Mouse (Mus musculus) CD4-positive, CD25-positive, alpha-beta regulatory T cell, adult 2 months (primary cell): ENCODE measurements around the gene Trim27.
A peak's percentile ranks its signal among the peaks of the same experiment; 100 is the strongest.

Experiments
- DNase-seq: peaks from one replicate; pipeline ENCODE4 v3.0.0-alpha.2; 2012; ENCODE audit warnings: low read depth, low spot score

Gene Trim27

GRCm38 (mm10) chr13:21221656-21222462 is 42.6 kb downstream of the Trim27 start:
- DNase-seq = no peak

DNA sequence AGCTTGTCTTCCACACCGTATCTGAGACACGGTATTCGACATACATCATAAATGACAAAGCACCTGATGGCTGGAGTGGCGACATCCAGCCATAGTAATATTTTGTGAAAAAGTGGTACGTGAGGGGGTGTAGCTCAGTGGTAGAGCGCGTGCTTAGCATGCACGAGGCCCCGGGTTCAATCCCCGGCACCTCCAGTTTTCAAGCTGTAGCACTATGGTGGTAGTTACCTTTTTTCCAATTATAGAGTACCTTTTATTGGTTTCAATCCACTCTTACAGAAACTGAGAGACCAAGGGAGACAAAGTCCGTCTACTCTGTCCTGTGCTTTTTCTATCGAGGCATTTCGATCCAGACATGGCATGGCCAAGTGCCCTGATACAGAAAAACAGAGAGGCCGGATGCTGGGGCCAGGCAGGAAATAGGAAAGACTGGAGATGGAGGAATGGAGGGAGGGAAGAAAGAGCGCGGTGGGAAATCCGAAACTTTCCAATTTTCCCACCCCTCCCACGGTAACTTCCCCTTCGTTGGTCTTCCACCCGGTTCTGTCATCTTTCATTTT is 43.3 kb downstream of the Trim27 start:
- peak; percentile 81 for DNase-seq

DNA sequence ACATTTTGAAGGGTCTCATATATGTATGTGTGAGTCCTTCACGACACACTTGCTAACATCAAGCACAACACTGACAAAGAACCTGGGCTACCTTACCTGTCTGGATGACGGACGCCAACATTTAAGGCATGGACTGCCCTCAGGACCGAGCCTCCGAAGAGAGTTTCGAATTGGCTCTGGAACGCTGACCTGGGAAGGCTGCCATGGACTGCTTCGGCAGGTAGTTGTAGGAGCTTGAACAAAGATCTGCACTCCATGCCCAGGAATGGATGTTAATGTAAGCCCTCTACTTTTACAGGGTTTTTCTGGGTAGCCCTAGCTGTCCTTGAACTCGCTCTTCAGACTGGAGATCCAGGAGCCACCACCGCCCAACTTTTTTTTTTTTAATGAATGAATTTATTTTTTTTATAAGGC is 44.0 kb downstream of the Trim27 start:
- no peak for DNase-seq

GRCm38 (mm10) chr13:21224376-21224775 is 45.1 kb downstream of the Trim27 start:
- no peak for DNase-seq

DNA sequence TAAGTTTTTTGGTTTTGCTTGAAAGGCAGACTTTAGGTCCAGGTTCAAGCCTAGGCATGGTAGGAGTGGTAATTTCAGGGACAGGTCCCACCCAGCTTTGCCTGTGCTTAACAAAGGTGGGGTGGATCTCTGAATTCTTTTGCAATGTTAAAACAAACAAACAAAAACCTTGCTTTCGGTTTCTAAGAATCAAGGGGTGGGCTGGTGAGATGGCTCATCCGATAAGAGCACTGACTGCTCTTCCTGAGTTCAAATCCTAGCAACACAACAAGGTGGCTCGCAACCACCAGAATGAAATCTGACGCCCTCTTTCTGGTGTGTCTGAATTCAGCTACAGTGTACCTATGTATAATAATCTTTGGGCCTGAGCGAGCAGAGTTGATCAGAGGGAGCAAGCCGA is 46.0 kb downstream of the Trim27 start:
- DNase-seq = no peak

- no peak for DNase-seq
Observed at GRCm38 (mm10) chr13:21226031-21226430, 46.8 kb downstream of the Trim27 start.

- peak; percentile 72 for DNase-seq
Observed at GRCm38 (mm10) chr13:21233732-21234705, 54.8 kb downstream of the Trim27 start.

DNA sequence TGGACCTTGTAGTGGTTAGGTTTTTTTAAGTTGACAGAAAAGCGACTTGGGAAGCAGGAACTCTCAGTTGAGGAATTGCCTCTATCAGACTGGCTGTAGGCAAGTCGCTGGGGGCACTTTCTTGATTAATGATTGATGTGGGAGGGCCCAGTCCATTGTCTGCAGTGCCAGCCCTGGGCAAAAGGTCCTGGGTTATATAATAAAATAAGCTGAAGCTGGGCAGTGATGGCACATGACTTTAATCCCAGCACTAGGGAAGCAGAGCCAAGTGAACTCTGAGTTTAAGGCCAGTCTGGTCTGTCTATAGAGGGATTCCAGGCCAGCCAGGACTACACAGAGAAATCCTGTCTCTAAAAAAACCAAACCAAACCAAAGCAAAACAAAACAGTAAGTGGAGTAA is 57.5 kb downstream of the Trim27 start:
- no peak for DNase-seq

GRCm38 (mm10) chr13:21237161-21237560 is 57.9 kb downstream of the Trim27 start:
- DNase-seq = no peak

DNA sequence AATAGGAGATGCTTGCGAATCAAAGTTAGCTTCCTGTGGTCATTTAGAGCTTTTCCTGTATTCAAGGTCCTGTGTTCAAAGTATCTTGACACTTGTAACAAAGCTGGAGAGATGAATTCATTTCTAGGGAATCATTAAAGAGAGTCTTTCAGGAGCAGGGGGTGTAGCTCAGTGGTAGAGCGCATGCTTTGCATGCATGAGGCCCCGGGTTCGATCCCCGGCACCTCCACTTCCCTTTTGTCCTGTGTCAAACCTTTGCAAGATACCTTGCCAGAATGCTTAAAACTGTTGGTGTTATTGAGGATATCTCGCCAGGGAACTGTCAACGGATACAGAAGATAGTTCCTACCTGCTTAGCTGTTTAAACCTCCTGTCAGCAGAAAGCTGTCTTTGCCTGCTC is 61.5 kb downstream of the Trim27 start:
- no peak for DNase-seq

GRCm38 (mm10) chr13:21242408-21243125 is 63.3 kb downstream of the Trim27 start:
- no peak for DNase-seq

- no peak for DNase-seq
Observed at GRCm38 (mm10) chr13:21243196-21243595, 64.0 kb downstream of the Trim27 start.

DNA sequence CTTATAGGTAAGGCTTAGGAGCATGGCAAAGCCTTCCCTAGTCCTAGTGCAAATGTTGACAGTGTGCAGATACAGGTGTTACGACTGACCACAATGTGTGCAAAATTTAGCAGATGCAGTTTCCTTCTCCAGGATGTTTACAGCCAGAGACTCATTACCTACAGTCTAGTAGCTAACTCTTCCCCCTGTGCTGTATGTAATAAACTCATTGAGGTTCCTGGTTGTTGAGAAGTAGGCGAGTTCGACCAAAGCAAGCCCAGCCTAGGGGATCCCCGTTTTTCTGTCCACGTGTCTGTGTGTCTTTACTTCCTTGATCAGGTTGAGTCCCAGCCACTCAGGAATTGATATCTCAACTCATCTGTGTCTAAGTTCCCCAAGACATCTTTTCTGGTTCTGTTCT is 64.8 kb downstream of the Trim27 start:
- no peak for DNase-seq
